Mouse (Mus musculus): ENCODE data around the gene Stat4. TPM values are rescaled to one million over a fixed set of nuclear protein-coding genes. Genes with fewer than 3 reads are reported as not detected.

Stat4 gene
- total RNA-seq (2023): 10 to 100 TPM; 65.0 to 74.3 TPM

GRCm38 (mm10) chr1:51986848-51987247 is at the start of gene Stat4:
Stat4 (plus strand) TSS chr1:51987148.

GRCm38 (mm10) chr1:52118860-52119591 is 132.1 kb downstream of the Stat4 start, which contains the start of gene Stat1:
Stat1 (plus strand) TSS chr1:52119440.

Other genes with a start within 250 kb of the Stat4 start
- gene Myo1b, start 71.1 kb upstream of the Stat4 start, total RNA-seq (2023): under 1 TPM; 0.55 to 0.89 TPM
- 100 to 1,000 TPM; 145 to 202 TPM for gene Stat1, start 132.3 kb downstream of the Stat4 start, total RNA-seq (2023)
- 100 to 1,000 TPM; 218 to 251 TPM for gene Gls, start 246.1 kb downstream of the Stat4 start, total RNA-seq (2023)

Measured in B cell, adult 67 days (primary cell).